Mouse (Mus musculus): ENCODE measurements around the gene Neurl1a. TPM values are rescaled to one million over a fixed set of nuclear protein-coding genes. Genes with fewer than 3 reads are reported as not detected.

Neurl1a gene
- total RNA-seq, 4 experiments from 2014 or later, result 1.3 to 3.0 (median 2.0) TPM

DNA sequence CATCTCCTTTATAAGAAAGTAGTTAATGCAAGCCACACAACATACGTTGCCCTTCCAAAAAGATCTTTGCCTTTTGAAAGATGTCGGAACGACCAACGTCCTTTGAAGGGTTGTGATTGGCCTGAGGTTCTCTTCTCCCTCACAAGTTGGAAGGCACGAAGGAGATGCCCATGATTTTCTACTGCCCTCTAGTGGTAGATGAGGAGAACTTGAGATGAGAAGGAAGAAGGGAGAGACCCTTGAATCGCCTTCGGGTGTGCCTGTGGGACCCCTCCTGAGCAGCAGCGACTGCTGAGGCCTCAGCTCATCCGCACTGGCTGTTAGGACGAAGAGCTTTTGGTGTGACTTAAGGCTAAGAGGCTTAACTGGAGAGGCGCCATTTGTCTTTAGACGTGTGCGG, 10.4 kb upstream of the Neurl1a start:
- DNase-seq (ENCODE audit: low spot score), result peak; percentile 59

DNA sequence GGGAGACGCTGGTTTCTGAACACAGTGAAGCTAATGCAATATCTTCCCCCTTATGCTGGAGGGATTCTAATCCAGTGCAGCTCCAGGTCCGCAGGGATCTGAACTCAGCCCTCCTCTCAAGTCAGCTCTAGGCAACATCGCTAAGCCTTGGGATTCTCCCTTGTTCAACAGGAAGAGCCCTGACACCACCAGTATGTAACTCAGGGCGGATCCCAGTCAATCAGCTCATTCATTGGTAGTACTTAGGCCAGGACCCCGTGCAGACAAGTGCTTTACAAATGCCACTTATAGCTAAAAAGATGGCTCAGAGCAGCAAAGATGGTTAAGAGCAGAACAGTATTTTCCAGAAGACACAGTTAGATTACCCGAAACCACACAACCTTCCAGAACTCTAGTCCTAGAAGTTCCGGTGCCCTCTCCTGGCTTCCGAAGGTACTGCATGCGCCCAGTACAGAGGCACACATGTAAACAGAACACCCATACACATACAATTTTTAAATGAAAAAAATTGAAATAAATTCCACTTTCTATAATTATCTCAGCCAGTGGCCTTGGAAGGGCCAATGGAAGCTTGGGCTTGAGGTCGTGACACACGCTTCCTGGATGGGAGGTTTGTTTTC, 9.7 kb upstream of the Neurl1a start:
- peak; percentile 86 for DNase-seq (ENCODE audit: low spot score)

GRCm38 (mm10) chr19:47174515-47174914, 4.1 kb upstream of the Neurl1a start:
- DNase-seq (ENCODE audit: low spot score), result no peak

GRCm38 (mm10) chr19:47175472-47175871, 3.1 kb upstream of the Neurl1a start:
- no peak for DNase-seq (ENCODE audit: low spot score)

DNA sequence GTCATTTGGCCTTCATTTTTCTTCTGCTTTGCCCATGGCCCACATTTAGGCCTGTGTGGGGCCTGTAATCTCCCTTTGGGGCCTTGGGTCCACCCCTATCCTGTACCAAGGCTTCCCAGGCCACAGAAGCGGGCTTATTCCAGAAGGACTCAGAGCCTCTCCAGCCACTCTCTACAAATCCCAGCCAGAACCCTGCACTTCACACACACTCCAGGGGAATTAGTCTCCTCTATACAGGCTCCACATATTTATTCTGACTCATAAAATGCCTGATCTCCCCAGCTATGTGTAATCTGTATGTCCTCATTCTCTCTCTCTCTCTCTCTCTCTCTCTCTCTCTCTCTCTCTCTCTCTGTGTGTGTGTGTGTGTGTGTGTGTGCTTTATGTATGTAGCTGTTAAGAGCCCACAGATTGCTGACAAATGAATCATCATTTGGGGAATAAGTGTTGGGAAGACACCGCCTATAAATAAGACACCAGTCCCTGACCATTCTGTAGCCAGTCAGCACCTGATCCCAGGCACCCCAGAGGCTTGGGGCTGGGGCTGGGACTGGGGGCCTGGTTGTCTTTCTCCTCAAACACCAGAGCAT, 1.6 kb upstream of the Neurl1a start:
- DNase-seq (ENCODE audit: low spot score), result no peak

DNA sequence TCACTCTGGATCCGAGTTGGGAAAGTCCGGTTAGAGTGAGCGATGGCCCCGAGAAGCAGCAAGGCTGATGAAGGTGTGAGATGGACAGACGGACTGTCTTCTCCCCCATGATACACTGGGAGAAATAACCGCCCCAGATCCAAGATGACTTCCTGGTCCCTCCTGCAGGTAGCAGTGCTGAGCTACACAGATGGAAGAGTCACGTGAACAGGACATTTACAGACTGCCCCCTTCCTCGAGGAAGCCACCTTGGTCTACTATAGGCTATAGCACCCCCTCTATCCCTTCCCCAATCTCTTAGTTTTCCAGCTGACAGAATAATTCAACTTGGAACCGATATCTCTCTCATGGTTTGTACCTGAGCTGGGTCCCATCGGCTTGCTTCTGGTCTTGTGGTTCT, 619 bp upstream of the Neurl1a start:
- no peak for DNase-seq (ENCODE audit: low spot score)

- no peak for DNase-seq (ENCODE audit: low spot score)
Measured at GRCm38 (mm10) chr19:47179272-47179809, 721 bp downstream of the Neurl1a start.

GRCm38 (mm10) chr19:47180011-47180410, 1.4 kb downstream of the Neurl1a start:
- DNase-seq (ENCODE audit: low spot score), result no peak

DNA sequence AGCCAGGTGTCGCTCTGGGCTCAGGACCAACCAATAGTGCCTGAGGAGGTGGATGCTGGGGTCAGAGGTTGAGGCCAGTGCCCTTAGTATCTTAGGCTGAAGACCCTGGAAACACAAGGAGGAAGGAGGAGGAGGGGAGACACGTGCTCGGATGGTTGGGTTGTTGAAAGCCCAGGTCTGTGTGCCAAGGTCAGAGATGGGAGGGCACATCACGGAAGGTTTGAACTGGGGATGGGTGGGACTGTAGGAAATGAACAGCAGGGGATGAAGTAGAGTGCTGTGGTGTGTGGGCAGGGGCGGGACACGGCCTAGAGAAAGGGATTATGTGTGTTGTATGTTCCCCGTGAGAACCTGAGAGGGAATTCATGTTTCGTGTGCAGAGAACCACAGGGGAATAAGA, 5.6 kb downstream of the Neurl1a start:
- DNase-seq (ENCODE audit: low spot score), result no peak

GRCm38 (mm10) chr19:47184736-47185135, 6.1 kb downstream of the Neurl1a start:
- DNase-seq (ENCODE audit: low spot score), result no peak

DNA sequence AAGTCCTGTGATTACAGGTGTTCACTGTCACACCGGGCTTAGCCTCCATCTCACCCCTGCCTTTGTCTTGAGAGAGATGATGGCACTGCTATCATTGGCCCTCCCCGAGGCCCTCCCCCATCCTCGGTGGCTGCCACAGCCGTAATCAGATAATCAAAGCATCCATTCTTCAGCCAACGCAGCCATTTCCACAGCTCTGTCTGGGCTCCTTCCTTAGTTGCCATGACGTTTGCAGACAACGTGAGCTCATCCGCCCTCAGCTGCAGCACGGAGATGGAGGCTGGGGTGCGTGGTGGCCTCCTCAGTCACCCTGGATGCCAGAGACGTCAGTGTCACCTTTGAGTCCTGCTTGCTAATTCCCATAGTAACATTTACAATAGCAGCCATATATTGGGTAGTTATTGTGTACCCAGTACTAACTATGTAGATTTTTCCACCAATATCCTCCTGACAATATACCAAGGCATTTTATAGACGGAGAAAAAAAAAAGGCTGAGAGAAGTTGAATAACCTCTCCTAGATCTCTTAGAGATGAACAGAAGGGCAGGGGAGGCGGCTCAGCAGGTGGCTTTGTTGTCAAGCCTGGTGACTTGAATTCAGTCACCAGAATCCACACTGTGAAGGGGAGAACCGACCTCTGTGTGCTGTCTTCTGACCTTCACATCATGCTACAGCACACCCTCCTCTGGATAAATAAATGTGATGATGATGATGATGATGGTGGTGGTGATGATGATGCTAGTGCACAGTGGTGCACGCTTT, 8.1 kb downstream of the Neurl1a start:
- DNase-seq (ENCODE audit: low spot score), result no peak

- no peak for DNase-seq (ENCODE audit: low spot score)
Measured at GRCm38 (mm10) chr19:47188515-47189128, 10.0 kb downstream of the Neurl1a start.

GRCm38 (mm10) chr19:47192158-47192557, 13.5 kb downstream of the Neurl1a start:
- no peak for DNase-seq (ENCODE audit: low spot score)

GRCm38 (mm10) chr19:47198671-47199350, 20.2 kb downstream of the Neurl1a start:
- no peak for DNase-seq (ENCODE audit: low spot score)

- DNase-seq (ENCODE audit: low spot score), result no peak
Measured at GRCm38 (mm10) chr19:47201972-47202371, 23.4 kb downstream of the Neurl1a start.

- DNase-seq (ENCODE audit: low spot score), result no peak
Measured at GRCm38 (mm10) chr19:47202429-47202828, 23.8 kb downstream of the Neurl1a start.

- DNase-seq (ENCODE audit: low spot score), result no peak
Measured at GRCm38 (mm10) chr19:47203042-47203441, 24.4 kb downstream of the Neurl1a start.

- DNase-seq (ENCODE audit: low spot score), result no peak
Measured at GRCm38 (mm10) chr19:47204653-47205052, 26.0 kb downstream of the Neurl1a start.

DNA sequence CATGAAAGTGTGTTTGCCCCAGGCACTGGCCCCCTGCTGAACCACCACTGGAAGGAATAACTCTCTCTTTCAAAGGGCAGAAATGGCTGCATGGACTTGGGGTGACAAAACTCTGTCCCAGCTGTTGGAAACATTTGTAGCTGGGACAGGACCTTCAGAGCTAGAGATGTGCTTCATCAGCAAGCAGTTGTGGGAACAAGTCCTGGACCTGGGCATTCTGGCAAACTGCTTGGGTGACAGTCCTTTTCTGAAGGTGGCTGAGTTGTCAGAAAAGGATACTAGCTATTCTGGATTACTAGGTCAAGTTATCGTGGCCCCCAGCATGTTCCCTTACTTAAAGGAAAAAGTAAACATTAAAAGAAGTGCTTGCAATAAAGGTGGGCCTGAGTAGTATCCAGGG, 27.5 kb downstream of the Neurl1a start:
- no peak for DNase-seq (ENCODE audit: low spot score)

DNA sequence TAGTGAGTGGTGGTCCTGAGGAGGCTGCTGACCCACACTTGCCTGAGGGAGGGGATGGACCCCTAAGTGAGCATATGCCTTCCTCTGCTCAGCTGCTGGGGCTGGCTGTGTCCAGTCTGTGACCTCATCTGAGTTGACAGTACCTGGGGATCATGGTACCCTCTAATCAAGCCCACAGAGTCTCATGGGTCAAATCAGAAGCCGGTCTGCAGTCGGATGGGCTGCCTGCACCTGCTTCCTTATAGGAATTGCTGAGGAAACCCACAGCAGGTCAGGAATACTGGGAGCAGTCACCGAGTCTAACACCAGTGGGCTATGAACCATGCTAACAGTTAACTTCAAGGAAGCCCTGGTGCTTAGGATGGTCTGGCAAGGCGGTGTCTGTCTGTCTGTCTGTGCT, 31.8 kb downstream of the Neurl1a start:
- no peak for DNase-seq (ENCODE audit: low spot score)

DNA sequence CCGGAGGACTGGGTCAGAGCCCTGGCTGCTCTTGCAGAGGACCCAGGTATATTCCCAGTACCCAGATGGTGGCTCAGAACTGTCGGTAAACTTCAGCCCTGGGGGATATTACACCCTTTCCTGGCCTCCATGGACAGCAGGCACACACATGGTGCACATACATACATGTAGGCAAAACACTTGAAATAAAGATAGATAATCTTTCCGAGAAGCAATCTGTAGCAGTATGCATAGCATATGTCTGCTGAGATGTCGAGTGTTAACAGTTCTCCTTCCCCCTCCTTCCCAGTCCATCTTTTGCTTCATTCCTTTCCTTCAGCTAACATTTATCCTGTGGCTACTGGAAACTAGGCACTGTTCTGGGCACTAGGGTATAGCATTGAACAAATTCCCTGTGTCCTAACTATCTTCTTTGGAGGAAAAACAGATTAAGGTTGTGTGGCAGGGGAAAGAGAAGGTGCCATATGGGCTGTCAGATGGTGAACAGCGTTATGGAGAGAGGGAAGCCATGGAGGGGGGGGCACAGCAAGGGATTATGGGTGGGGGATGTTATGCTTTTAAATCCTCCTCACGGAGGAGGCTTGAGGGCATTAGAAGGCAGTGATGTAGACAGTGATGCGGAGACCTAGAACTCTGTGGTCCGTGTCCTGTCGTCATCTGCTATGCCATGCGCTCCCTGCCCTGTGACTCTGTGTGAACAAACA, 33.1 kb downstream of the Neurl1a start:
- no peak for DNase-seq (ENCODE audit: low spot score)

All from heart, adult 8-10 months (tissue).